Mouse (Mus musculus): Measurements from ENCODE around the gene Ttk.

Ttk gene

DNA sequence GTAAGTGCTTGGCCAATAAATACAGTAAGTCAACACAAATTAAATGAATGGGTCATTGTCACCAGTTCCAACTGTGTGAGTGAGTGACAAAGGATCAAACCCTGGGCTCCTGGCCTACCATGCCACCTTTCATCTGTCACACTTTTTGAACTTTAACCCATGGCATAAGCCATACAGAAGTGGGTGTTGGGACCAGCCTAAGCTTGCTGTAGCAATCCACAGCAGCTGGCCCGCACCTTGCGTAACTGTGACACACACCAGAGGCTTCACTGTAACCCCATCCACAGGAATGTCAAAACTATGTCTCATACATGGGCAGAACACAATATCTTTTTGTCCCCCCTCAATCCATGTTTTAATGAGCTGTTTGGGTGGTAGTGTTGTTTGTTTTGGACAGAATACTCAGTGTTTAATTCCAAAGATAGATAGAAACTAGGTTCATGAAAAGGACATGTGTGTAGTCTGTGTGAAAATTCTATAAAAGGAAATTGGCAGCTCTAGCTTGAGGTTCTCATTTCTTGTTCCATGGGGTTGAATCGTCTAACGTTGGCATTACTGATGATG, 59.4 kb downstream of the Ttk start:
- DNase-seq (ENCODE audit: low spot score in 2 of 2) = no peak

DNA sequence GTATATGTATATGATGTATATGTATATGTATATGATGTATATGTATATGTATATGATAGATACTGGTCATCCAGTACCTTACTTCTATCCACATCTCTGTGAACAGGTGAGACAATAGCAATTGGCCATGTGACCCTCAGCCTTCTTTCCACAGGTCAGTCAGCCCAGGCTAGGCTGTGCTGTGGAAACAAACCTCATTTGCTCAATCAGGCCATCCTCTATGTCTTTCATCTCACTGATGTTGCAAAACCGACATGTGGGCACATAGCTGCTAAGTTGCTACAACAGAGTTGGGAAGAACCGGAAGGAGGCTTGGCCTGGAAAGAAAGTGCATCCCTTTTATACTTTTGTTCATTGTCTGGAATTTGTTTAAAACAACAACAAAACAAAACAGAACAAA, 67.6 kb downstream of the Ttk start:
- no peak for DNase-seq (ENCODE audit: low spot score in 2 of 2)

DNA sequence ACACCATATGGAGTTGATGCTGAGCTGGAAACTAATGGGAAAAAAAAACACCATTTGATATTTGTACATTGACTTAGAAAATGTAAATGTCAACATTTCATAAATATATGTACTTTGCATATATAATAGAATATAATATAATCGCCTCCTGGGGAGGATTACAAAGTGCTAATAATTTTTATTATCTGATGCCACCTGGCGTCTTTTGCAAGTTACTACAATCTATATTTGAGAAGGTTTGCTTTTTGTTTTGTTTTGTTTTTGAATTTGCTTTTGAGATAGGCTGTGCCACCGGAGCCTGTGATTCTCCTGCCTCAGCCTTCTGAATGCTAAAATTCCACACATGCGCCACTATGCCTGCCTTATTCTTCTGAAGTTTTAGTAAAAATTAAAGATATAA, 71.3 kb downstream of the Ttk start:
- no peak for DNase-seq (ENCODE audit: low spot score in 2 of 2)

DNA sequence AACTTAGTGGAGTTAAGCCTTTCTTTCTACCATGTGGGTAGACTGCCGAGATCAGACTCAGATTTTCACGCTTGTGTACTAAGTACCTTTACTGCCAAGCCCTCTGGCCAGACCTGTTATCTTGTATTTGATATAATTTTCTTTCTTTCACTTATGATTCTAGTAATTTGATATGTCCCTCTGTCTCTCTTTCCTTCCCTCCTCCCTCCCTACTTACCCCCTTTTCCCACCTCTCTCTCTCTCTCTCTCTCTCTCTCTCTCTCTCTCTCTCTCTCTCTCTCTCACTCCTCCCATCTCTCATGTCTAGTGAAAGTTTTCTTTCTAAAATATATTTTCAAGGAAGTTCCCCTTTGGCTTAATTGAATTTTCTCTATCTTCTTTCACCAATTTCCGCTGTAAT, 72.5 kb downstream of the Ttk start:
- no peak for DNase-seq (ENCODE audit: low spot score in 2 of 2)

DNA sequence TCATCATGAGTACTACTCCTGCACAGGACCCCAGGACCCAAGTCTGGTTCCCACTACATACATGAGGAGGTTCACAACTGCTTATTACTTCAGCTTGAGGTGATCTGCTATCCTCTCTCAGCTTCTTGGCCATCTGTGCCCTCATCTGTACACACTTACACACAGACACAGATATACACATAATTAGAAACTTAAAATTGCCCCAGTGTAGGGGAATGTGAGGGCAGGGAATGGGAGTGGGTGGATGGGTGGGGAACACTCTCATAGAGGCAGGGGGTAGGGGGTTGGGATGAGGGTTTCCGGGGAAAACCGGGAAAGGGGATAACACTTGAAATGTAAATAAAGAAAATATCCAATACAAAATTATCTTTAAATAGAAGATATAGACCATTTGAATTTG, 75.3 kb downstream of the Ttk start:
- DNase-seq (ENCODE audit: low spot score in 2 of 2) = no peak

DNA sequence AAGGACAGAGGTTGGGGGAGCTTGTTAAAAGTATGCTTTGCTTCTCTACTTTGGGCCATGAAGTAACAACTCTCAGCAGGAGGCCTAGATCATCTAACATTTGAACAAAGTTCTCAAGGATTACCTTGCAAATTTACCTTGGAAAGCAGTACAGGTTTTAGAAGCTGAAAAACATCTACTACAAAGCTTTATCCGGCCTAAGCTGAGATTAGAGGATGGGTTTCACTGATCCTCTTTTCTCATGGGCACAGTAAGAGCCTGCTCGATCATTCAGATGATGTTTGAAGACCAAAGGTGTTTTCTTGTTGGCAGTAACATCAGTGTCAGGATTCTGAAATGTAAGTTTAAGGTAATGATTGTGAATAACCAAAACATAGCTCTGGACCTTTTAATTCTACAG, 76.4 kb downstream of the Ttk start:
- no peak for DNase-seq (ENCODE audit: low spot score in 2 of 2)

Measured in frontal cortex, postnatal 10 days (tissue).